12 mouse cellular contexts compared by ENCODE assay signal in the genomic region with DNA sequence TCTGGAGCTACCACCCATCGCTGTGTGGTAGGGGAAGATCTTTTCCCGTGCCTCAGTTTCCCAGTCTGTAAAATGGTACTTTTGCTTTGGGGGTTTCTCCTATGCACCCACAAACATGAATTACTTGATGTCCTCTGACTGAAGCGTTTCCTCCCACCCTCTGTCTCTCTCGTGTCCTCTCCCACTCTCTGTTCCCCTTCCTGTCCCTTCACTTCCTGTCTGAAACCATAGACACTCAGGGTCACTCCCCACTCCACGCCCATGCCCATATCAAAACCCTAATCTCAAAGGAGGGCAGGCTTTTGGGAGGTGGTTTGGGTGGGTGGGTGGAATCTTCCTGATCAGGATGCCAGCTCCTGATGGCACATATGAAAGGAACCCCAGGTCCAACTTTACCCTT.
"Had no signal": no experiment of that assay in that cellular context is flagged by ENCODE, and none has a peak within 500 bp of the region (broad histone marks: within the 10 kb centered on the region; RNA-seq: fewer than 3 reads in every experiment).

No protein-coding gene starts in this region.

- DNase-seq: lung, adult 18-20 months; lung, embryonic 14.5 days; lung, postnatal 10 days; lung, postnatal 4 days; midbrain, embryonic 14.5 days; right cerebral cortex, adult 18-20 months; right cerebral cortex, postnatal 25 days; right cerebral cortex, postnatal 4 days; thymus, adult 2 months; thymus, postnatal 25 days; thymus, postnatal 4 days had no signal

- ATAC-seq: midbrain, embryonic 16.5 days had no signal
